Mouse (Mus musculus): Measurements from ENCODE around the gene Acsl6.

DNA sequence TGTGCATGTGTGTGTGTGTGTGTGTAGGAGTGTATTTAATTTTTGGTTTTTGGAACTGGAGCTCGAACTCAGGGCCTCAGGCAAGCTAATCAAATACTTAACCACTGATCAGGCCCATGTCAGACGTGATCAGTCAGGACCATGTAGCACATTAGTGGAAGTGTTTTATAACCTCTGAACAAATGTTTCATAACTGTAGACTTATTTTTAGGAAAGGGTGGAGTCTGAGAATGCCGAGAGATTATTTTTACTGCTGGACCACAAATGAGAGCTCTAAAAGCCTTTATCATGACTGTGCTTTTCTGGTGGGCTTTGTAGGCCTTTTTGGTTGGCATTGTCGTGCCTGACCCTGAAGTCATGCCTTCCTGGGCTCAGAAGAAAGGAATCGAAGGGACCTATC is 48.1 kb downstream of the Acsl6 start:
- TF ChIP-seq CTCF (IDR thresholded peaks at IDR 0.05) (no peak), EP300 (IDR thresholded peaks at IDR 0.05) (no peak)

Measured in lung, postnatal 0 days (tissue).